Mouse (Mus musculus): ENCODE data around the gene Ccl17.
"Not testable (repeated sequence)": the region's sequence is repeated elsewhere in the genome, so short reads cannot be mapped to it uniquely, and the experiment has no call there.

Ccl17 gene

DNA sequence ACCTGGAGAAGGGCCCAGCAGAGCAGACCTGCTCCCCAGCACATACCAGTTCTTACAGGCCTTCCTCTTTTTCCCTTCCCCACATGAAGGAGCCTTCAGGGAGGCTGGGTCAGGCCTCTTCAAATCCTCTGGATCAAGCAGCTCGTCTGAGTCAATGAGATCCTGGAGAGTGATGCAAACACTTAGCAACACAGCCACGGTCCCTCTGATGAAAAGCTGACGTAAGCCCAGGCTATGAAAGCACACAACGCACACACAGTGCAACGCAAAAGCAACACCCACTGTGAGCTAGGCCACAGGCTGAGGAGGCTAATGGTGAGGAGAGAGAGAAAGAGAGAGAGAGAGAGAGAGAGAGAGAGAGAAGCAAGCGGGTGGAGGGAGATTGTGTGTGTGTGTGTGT, 14.9 kb downstream of the Ccl17 start:
- no peak for DNase-seq (ENCODE audit: low spot score in 2 of 2)

DNA sequence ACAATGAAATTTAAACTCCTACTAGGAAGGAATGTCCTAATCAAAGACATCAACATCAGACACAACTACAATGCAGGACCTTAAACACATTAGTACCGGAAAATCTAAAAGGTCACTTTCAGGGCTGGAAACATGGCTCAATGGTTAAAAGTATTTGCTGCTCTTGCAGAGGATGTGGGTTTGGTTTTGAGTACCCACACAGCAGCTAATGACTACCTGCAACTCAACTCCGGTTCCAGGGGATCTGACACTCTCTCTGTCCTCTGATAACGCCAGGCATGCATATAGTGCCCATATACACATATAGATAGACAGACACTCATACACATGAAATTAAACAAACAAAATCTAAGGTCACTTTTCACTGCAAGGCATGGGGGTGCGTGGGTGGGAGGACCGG, 16.0 kb downstream of the Ccl17 start:
- DNase-seq (ENCODE audit: low spot score in 2 of 2), result no peak

DNA sequence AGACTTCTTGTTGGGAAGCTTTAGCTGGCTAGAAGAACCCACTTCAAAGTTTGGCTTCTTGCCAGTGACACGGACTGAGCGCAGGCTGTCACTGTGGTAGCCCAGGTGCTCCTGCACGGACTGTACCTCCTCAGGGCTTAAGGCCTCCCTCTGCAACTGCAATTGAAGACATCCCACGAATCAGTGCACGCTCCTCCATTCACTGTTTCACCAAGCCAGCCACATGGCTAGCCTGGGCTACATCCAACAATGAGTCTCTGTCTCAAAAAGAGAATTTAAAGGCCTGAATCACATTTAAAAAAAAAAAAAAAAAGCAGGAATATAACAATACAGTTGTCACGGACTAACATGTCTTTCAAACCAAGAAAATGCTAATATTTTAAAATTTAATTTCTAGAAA, 18.0 kb downstream of the Ccl17 start:
- DNase-seq (ENCODE audit: low spot score in 2 of 2), result no peak

DNA sequence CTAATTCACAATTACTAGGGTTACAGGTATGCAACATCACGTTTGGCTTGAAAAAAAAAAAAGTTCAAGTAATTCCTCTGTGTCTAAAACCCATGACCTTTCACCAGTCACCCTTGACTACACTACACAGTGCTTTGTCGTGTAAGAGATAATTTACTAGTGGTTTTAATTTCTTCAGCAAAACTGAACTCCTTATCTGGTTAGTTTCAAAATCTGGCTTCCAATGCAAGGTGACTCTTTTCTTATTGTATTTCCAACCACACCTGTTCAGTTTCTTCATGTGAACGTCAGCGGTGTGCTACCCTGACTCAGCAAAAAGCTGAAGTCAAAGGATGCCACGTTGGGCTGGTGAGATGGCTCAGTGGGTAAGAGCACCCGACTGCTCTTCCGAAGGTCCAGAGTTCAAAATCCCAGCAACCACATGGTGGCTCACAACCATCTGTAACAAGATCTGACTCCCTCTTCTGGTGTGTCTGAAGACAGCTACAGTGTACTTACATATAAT, 23.7 kb downstream of the Ccl17 start:
- not testable (repeated sequence) for DNase-seq (ENCODE audit: low spot score in 2 of 2)

DNA sequence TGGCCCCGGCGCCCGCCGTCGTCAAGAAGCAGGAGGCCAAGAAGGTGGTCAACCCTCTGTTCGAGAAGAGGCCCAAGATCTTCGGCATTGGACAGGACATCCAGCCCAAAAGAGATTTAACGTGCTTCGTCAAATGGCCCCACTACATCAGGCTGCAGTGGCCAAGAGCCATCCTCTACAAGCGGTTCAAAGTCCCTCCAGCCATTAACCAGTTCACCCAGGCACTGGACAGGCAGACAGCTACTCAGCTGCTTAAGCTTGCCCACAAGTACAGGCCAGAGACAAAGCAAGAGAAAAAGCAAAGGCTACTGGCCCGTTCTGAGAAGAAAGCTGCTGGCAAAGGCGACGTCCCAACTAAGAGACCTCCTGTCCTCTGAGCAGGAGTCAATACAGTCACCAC, 25.5 kb downstream of the Ccl17 start:
- not testable (repeated sequence) for DNase-seq (ENCODE audit: low spot score in 2 of 2)

DNA sequence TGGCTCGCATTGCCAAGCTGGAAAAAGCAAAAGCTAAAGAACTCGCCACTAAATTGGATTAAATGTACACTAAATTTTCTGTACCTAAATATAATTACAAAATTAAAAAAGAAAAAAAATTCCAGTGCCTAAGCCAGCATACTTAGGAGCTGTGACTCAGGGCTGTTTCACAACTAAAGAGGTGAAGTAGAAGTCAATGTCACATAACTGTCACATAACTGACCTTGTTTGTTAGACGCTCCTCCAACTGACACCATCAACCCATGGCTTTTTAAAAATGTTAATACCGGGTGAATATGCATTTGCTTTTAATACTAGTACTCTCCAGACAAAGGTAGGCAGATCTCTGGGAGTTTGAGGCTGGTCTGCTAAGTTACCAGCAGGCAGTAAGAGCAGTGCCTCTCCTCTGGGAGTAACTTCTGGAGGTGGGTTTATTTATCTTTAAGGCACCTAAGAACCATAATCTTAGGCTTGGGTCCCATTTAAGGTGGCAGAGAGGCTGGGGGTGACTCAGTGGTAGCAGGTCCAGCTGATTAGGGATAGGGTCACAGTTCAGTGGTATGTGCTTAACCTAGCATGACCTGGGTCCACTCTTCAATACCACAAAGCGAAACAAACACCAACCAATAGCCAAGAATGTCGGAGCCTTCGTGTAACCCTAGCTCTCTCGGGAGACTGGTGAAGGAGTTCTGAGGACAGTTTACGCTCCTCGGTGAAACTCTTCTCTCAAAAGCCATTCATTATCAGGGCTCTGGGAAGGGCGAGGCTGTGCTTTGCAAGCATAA, 26.4 kb downstream of the Ccl17 start:
- DNase-seq (ENCODE audit: low spot score in 2 of 2), result no peak

DNA sequence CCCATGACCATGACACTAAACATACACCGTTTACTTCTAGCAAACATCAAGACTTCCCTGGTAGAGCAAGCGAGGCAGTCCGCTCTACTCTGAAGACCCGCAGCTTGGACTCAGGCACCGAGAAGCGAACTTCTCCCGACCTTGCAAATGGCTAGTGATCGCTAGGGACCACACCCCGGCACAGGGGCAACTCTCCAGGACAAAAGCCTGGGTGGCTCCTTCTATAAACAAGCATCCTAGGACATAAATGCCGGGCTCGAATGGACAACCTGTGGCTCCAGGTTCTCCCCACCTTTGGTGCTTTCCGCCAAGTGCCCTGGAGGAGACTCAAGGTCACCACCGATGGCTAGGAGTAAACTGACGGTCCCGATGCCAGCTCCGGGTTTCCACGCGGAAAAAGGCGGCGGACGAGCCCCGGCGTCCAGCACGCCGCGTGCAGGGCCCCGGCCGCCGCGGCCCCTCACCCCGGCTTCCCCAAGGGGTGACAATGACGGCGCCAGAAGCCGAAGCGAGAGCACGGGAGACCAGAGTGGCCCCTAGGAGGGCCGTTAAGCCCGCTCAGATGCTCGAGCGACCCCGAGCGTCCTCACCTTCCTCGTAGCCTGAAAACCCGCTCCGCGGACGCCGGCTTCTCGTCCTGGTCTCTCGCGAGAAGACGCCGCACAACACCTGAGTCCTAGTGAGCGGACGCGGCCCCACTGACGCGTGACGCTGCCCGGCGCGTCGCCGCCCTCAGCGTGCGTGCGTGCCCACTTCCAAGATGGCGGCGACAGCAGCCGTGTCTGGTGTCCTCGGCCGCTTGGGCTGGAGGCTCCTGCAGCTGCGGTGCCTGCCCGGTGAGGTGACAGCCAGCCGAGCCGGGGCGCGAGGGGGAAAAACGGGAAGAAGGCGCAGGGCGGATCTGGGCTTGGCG, 27.7 kb downstream of the Ccl17 start, which contains the start of the genes Coq9 and Ciapin1:
Coq9 (plus strand) TSS at position 660 of the 913 bp plus-strand sequence.
Ciapin1 (minus strand) TSS at position 697 of the 913 bp plus-strand sequence.
- peak; percentile 93 to 95 for DNase-seq (ENCODE audit: low spot score in 2 of 2)

DNA sequence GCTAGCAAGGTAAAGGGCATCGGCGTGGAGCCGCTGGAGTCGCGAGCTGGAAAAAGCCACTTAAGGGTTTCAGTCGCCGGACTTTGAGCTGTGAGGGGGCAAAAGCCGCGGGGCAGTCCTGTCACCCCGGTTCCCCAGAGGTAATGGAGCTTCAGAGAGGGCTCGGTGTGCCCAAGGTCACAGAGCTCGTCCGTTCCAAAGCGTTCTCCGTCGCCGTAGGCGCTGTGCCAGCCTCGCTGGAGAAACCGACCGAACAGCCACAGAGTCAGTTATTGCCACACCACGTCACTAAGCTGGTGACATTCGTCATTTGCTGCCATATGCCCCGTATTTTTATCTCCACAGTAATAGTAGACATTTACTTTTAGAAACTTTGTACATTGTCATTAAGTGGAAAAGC, 28.3 kb downstream of the Ccl17 start:
- no peak for DNase-seq (ENCODE audit: low spot score in 2 of 2)

DNA sequence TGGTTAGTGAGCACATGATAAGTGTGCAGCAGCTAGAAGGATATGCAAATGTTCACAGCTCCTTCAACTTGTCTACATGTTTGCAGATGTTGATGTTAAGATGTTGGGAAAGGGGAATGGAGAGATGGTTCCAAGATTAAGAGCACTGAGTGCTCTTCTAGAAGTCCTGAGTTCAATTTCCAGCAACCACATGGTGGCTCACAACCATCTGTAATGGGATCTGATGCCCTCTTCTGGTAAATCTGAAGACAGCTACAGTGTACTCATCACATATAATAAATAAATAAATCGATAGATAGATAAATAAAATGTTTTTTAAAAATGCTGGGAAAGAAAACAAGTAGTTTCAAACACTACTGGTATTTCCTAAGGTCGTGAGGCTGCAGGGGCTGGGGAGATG, 30.9 kb downstream of the Ccl17 start:
- DNase-seq (ENCODE audit: low spot score in 2 of 2), result no peak

DNA sequence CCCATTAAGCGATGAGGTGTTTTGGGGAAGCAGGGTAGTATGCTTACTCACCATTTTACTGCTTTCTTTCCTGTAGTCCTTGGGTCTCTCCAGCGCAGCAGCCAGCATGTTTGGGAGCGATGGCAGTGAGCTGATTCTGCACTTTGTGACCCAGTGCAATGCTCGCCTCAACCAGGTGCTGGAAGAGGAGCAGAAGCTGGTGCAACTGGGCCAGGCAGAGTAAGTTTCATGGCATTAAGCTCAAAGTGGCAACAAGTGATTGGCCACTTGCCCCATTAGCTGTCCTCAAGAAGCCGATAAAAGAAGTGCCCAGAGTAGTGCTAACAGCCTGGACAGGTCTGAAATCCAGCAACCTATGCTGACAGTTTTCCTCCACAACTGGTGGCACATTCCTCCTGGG, 39.8 kb downstream of the Ccl17 start:
- no peak for DNase-seq (ENCODE audit: low spot score in 2 of 2)

DNA sequence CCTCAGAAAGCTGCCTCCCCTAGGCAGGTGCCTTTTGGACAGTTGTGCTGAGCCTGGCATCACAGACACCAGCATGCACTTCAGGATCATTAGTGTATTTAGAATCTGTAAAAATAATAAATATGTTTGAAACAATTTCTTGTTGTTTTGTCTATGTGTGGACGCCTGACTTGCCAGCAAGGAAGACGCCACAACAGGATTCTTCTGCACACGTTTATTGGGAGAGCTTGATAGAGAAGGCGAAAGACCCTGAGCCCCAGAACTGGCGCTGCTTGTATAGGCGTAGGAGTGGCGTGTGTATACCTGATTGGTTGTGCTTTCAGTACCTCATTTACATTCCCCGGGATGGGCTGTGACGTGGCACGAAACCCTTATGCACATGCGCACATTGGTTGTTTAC, 44.5 kb downstream of the Ccl17 start:
- not testable (repeated sequence) for DNase-seq (ENCODE audit: low spot score in 2 of 2)

DNA sequence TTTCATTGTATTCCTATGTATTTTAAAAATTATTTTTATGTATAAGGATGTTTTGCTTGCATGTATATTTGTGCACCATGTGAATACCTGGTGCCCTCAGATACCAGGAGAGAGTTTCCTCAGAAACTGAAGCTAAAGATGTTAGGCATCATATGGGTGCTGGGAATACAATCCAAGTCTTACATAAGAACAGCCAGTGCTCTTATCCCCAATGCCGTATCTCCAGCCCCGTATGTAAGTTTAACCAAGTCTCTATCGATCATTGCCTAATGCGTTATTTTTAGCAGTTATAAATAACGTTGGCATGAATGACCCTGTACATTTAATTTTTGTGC, 46.7 kb downstream of the Ccl17 start:
- no peak for DNase-seq (ENCODE audit: low spot score in 2 of 2)

DNA sequence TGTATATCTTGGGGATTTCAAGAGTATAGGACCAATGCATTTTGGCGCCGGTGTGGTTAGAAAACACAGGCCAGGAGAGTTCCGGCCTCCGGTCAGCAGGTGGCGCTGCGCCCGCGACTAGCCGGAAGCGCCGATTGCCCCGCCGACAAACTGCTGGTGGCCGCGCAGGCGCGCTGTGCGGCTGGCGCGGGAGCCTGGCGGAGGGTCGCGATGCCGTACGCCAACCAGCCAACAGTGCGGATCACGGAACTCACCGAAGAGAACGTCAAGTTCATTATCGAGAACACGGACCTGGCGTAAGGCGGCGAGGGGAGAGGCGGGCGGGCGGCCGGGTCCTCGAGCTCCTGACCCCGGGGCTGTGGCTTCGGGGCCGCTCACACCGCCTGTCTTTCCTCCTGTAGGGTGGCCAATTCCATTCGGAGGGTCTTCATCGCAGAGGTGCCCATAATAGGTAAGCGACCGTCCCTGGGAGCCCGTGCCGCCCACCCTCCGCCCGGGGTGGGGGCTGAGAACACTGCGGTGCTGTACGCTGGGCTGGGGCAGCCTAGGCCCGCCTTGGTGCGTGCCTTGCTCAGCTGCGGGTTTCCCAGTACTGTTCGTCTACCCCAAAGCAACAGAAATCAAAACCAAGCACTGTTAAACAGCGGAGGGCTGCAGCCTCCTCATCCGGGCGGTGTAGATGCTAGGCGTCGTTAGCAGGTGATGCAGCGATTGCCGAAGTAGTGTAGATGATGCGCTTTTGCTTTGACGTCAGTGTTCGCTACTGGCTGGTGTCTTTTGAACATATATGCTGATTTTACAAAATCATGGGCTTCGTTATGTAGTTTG, 47.3 kb downstream of the Ccl17 start, which contains the start of gene Polr2c:
Polr2c (plus strand) TSS at position 105 of the 828 bp plus-strand sequence.
- DNase-seq (ENCODE audit: low spot score in 2 of 2), result peak; percentile 85 to 90

DNA sequence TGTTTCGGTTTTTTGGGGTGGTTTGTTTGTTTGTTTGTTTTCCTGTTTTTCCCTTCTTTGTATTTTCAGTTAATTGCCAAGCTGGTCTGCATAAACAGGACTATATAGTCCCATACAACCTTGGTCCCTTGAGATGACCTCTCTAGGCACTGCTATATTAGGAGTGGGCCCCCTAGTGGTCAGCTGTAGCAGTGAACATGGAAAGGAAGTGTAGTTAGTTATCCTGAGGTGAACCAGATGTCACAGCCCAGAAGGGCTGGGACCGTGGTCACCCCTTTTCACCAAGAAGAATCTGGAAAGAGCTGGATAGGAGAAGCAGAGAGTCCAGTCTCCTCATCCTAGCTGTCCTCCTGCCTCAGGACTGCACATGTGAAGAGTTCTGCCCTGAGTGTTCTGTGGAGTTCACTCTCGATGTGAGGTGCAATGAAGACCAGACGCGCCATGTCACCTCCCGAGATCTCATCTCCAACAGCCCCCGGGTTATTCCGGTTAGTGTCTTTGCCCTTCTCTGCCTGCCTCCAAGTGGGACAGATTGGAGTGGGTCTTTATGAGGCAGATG, 51.2 kb downstream of the Ccl17 start:
- DNase-seq (ENCODE audit: low spot score in 2 of 2), result no peak

Data from urinary bladder, postnatal 4 days (tissue).